Comparison of ENCODE assay signal across 14 mouse cellular contexts in the genomic region with DNA sequence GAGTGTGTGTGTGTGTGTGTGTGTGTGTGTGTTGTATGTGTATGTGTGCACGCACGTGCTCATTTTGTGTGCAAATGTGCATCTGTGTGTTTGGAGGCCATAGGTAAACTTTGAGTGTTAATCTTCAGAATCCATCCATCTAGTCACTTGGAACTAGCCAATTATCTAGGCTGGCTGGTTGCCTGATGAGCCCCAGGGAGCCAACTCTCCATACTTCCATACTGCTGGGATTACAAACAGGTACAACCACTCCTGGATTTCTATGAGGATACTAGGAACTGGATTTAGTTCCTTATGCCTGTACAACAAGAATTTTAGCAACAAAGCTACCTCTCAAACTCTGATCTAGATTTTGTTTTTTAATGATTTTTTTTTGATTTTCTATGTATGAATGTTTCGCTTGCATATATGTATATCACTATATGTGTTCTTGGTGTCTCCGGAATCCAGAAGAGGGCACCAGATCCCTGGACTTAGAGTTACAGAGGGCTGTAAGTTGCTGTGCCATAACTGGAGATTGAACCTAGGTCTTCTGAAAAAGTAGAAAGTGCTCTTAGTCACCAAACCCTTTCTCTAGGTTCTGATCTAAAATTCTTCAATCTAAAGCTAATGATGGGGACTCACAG. TPM values are rescaled to one million over a fixed set of nuclear protein-coding genes. Genes with fewer than 3 reads are reported as not detected.
DNase-seq lines count a peak whose midpoint lies in the region; ATAC-seq and TF ChIP-seq lines count a peak whose summit lies in the region.
"Had no signal": no experiment of that assay in that cellular context is flagged by ENCODE, and none has a peak within 500 bp of the region (broad histone marks: within the 10 kb centered on the region; RNA-seq: fewer than 3 reads in every experiment).

No protein-coding gene starts in this region.

- peak; percentile 58 to 64 for DNase-seq in cerebellum, postnatal 10 days
- DNase-seq in cerebellum, postnatal 36 days: no peak
- DNase-seq in hindbrain, postnatal 0 days (ENCODE audit: low spot score): peak; percentile 65
- DNase-seq in hindbrain, embryonic 10.5 days (ENCODE audit: low spot score): no peak
- peak; percentile 10 for DNase-seq in lung, postnatal 36 days
- no peak for DNase-seq in lung, postnatal 25 days (ENCODE audit: low spot score)
- peak; percentile 74 for DNase-seq in fat pad, adult 2 months (ENCODE audit: extremely low read depth, low read depth, low spot score)
- DNase-seq in adrenal gland, postnatal 4 days (ENCODE audit: low spot score in 2 of 2): no peak
- DNase-seq: kidney, adult 9 months; lung, adult 2 months had no signal

- no peak for ATAC-seq in hindbrain, postnatal 0 days

- 95% methylated on average over 4 of the region's 4 CpGs for WGBS in hindbrain, postnatal 0 days
- 97% methylated on average over 4 of the region's 4 CpGs for WGBS in hindbrain, embryonic 10.5 days

- H3K9ac ChIP-seq in hindbrain, postnatal 0 days (replicated peaks; ENCODE audit: low read length): no peak overlapping the region
- H3K9ac ChIP-seq: hindbrain, embryonic 12.5 days; limb, embryonic 13.5 days; neural tube, embryonic 15.5 days had no signal

- H3K27me3 ChIP-seq in hindbrain, postnatal 0 days (ENCODE audit: insufficient read depth, low read length): no peaks in the 10 kb centered on the region
- peaks cover 4% of the 10 kb centered on the region; the same call in 1 of the 2 replicates for H3K27me3 ChIP-seq in hindbrain, embryonic 10.5 days (ENCODE audit: insufficient read depth, poor library complexity, severe bottlenecking)
- H3K27me3 ChIP-seq: limb, embryonic 13.5 days; neural tube, embryonic 15.5 days had no signal

- H3K27ac ChIP-seq in hindbrain, postnatal 0 days: no peak overlapping the region
- H3K27ac ChIP-seq in hindbrain, embryonic 10.5 days: no peak overlapping the region
- H3K27ac ChIP-seq: heart, embryonic 10.5 days; hindbrain, embryonic 12.5 days; limb, embryonic 13.5 days; neural tube, embryonic 15.5 days had no signal

- no peaks in the 10 kb centered on the region for H3K4me1 ChIP-seq in hindbrain, postnatal 0 days (ENCODE audit: insufficient read depth, low read length)
- peaks cover 12% of the 10 kb centered on the region; the same call in 1 of the 2 replicates for H3K4me1 ChIP-seq in hindbrain, embryonic 10.5 days (replicated peaks)
- H3K4me1 ChIP-seq: heart, embryonic 10.5 days; hindbrain, embryonic 12.5 days; limb, embryonic 13.5 days; neural tube, embryonic 15.5 days had no signal

- no peaks in the 10 kb centered on the region for H3K36me3 ChIP-seq in hindbrain, postnatal 0 days (ENCODE audit: insufficient read depth, low read length)
- H3K36me3 ChIP-seq in hindbrain, embryonic 10.5 days: no peaks in the 10 kb centered on the region
- H3K36me3 ChIP-seq: heart, embryonic 10.5 days; hindbrain, embryonic 12.5 days; limb, embryonic 13.5 days; neural tube, embryonic 15.5 days had no signal

- no peak overlapping the region for H3K4me2 ChIP-seq in hindbrain, postnatal 0 days (ENCODE audit: low read depth, low read length)
- H3K4me2 ChIP-seq: hindbrain, embryonic 12.5 days; limb, embryonic 13.5 days; neural tube, embryonic 15.5 days had no signal

- H3K9me3 ChIP-seq in hindbrain, postnatal 0 days (ENCODE audit: low read length): no peaks in the 10 kb centered on the region
- no peaks in the 10 kb centered on the region for H3K9me3 ChIP-seq in hindbrain, embryonic 10.5 days
- H3K9me3 ChIP-seq: heart, embryonic 10.5 days; hindbrain, embryonic 12.5 days; limb, embryonic 13.5 days; neural tube, embryonic 15.5 days had no signal

- TF ChIP-seq CTCF in hindbrain, postnatal 0 days (IDR thresholded peaks at IDR 0.05; ENCODE audit: low read depth): peak; percentile 57

- H3K4me3 ChIP-seq in hindbrain, postnatal 0 days (ENCODE audit: low read length): no peak overlapping the region
- no peak overlapping the region for H3K4me3 ChIP-seq in hindbrain, embryonic 10.5 days
- H3K4me3 ChIP-seq: heart, embryonic 10.5 days; hindbrain, embryonic 12.5 days; limb, embryonic 13.5 days; neural tube, embryonic 15.5 days had no signal

RNA-seq across cellular contexts. Expression of gene Zdhhc13, which starts 32.4 kb away (rescaled TPM):
- total RNA-seq in hindbrain, postnatal 0 days (2014; rRNA removed): 43.3 and 55.5 TPM in 2 replicates
- polyA plus RNA-seq in hindbrain, postnatal 0 days (2015; fragmentation: Nextera tagmentation; extraction: Ambion mirVana): 22.6 and 25.5 TPM in 2 replicates
- 32.1 and 35.2 TPM in 2 replicates for polyA plus RNA-seq in hindbrain, embryonic 10.5 days (2016; fragmentation: Nextera tagmentation; extraction: Ambion mirVana)
- total RNA-seq in adrenal gland, postnatal 4 days (2021): 10 to 100 TPM; 14.6 to 14.7 TPM

Comparison
In these comparisons a context has a peak if more than half of its experiments do, and no peak if none do; other contexts are left out.
1. DNase-seq: peak in cerebellum, postnatal 10 days (2 of 2), hindbrain, postnatal 0 days (single experiment), lung, postnatal 36 days (single experiment) and fat pad, adult 2 months (single experiment); none in cerebellum, postnatal 36 days (0 of 2), hindbrain, embryonic 10.5 days (single experiment), lung, postnatal 25 days (single experiment) and adrenal gland, postnatal 4 days (0 of 2).